Mouse (Mus musculus): Measurements from ENCODE around the gene Xrcc3. TPM values are rescaled to one million over a fixed set of nuclear protein-coding genes. Genes with fewer than 3 reads are reported as not detected.
A peak's percentile ranks its signal among the peaks of the same experiment; 100 is the strongest.

Gene Xrcc3
- total RNA-seq, 2 experiments from 2014 or later: 11.2 to 32.1 TPM

- ATAC-seq (replicated peaks; ENCODE audit: low FRiP score, low TSS enrichment, poor library complexity, severe bottlenecking): no peak
Measured at GRCm38 (mm10) chr12:111790090-111790489, 23.6 kb downstream of the Xrcc3 start.

DNA sequence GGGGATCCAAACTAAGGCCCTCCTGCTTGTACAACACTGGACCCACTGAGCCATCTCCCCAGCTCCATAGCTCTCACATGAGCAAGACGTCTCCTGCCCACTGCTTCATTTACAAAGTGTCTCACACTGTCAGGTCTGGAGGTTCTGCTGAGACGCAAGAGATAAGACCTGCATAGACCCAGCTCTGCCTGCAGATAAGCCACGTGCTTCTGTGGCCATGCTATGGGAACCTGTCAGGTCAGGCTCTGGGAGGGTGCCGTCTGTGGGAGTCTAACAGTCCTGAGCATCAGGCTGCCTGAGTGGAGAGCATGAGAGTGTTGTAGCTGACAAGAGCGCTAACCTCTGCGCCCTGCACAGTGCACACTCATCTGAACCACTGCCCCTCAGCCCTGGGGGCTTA lies 26.7 kb downstream of the Xrcc3 start:
- peak; percentile 92 for ATAC-seq (replicated peaks; ENCODE audit: low FRiP score, low TSS enrichment, poor library complexity, severe bottlenecking)

- no peak for ATAC-seq (replicated peaks; ENCODE audit: low FRiP score, low TSS enrichment, poor library complexity, severe bottlenecking)
Measured at GRCm38 (mm10) chr12:111785174-111785573, 28.5 kb downstream of the Xrcc3 start.

- 0 out of 2 replicates have a peak, but pooled peaks have one; percentile 54 for ATAC-seq (replicated peaks; ENCODE audit: low FRiP score, low TSS enrichment, poor library complexity, severe bottlenecking)
Measured at GRCm38 (mm10) chr12:111779544-111779943, 34.1 kb downstream of the Xrcc3 start.

GRCm38 (mm10) chr12:111777919-111778318 lies 35.8 kb downstream of the Xrcc3 start:
- ATAC-seq (replicated peaks; ENCODE audit: low FRiP score, low TSS enrichment, poor library complexity, severe bottlenecking): no peak

GRCm38 (mm10) chr12:111774845-111775244 lies 38.8 kb downstream of the Xrcc3 start:
- ATAC-seq (replicated peaks; ENCODE audit: low FRiP score, low TSS enrichment, poor library complexity, severe bottlenecking): no peak

DNA sequence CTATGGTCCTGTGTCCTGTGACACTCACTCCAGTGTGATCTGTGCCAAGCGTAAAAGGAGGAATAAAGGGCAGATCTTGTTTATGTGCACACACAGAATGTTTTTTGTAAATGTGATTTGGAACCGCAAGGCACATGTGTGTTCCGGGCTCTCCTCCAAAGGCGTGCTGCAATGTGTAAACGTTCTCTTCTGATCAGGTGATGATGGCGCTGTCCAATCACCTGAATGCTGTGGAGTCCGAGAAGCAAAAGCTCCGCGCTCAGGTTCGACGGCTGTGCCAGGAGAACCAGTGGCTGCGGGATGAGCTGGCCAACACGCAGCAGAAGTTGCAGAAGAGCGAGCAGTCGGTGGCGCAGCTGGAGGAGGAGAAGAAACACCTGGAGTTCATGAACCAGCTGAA lies 39.5 kb downstream of the Xrcc3 start:
- no peak for ATAC-seq (replicated peaks; ENCODE audit: low FRiP score, low TSS enrichment, poor library complexity, severe bottlenecking)

GRCm38 (mm10) chr12:111770651-111771050 lies 43.0 kb downstream of the Xrcc3 start:
- no peak for ATAC-seq (replicated peaks; ENCODE audit: low FRiP score, low TSS enrichment, poor library complexity, severe bottlenecking)

GRCm38 (mm10) chr12:111769816-111770577 lies 43.7 kb downstream of the Xrcc3 start:
- no peak for ATAC-seq (replicated peaks; ENCODE audit: low FRiP score, low TSS enrichment, poor library complexity, severe bottlenecking)

DNA sequence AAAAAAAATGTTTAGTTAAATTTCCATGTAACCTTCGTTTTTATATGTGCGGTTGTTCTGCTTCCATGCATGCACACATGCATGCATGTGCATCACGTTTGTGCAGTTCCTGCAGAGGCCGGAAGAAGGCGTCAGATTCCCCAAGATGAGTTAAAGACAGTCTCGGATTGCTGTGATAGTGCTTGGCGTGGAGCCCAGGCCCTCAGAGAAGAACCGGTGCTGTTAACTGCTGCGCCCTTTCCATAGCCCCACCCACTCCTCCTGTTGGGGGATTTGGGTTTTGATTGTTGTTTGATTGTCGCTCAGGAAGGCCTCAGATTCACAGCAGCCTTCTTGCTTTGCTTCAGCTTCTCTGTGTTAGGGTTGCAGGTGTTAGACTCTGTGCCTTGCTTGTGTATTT lies 44.4 kb downstream of the Xrcc3 start:
- peak; percentile 95 for ATAC-seq (replicated peaks; ENCODE audit: low FRiP score, low TSS enrichment, poor library complexity, severe bottlenecking)

DNA sequence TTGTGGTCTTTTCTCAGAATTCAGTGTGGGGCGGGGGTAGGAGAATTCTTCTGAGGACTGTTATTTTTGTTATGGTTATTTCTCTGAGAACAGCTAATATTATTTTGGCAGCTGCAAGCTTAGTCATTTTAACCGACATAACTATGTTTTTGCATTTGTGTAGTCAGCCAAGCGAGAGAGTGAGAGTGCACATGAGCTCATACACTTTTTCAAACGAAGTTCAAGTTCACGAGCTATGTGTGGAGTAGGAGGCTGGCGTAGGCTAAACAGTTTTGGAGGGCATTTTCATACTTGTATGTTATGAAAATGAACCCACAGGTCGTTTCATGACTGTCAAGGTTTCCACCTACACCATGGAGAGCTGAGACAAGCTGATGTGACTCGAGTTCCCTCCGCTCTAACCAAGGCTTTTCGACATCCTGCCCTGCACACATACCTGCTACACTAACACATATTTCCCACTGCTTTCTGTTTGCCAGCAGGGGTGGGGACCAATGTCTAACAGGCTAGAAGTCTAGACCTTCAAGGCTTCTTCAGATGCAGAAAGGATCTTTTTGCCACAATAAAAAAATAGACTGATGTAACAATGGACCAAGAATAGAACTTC lies 45.2 kb downstream of the Xrcc3 start:
- no peak for ATAC-seq (replicated peaks; ENCODE audit: low FRiP score, low TSS enrichment, poor library complexity, severe bottlenecking)

- no peak for ATAC-seq (replicated peaks; ENCODE audit: low FRiP score, low TSS enrichment, poor library complexity, severe bottlenecking)
Measured at GRCm38 (mm10) chr12:111766313-111767236, 47.1 kb downstream of the Xrcc3 start.

DNA sequence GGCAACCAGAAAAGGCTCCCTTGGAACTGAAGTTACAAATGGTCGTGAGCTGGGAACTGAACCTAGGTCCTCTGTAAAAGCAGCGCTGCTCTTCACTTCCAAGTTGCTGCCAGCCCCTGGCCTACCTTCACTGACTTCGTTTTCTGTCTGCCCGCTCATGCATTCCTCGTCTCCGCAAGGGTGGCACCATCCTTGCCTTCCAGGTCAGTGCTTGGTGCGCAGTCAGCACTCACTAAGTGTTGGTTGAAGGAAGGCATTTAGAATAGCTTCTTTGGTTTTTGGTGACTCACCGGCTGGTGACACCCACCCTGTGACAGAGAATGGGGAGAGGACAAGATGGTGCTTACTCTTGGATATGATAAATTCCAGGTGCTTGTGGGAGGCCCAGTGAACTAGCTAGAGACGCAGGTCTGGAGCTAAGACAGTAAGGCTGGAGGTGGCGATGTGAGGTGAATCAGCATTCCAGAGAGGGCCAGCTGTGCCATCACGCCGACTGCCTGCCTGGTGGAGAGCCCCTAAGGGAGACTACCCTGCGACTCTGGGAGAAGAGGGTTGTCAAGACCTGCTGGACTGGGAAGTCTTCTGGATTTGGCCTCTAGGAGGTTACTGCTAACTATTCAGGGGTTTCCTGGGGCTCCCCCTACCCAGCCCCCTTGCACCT lies 50.9 kb downstream of the Xrcc3 start:
- ATAC-seq (replicated peaks; ENCODE audit: low FRiP score, low TSS enrichment, poor library complexity, severe bottlenecking): no peak

GRCm38 (mm10) chr12:111760306-111760908 lies 53.3 kb downstream of the Xrcc3 start:
- ATAC-seq (replicated peaks; ENCODE audit: low FRiP score, low TSS enrichment, poor library complexity, severe bottlenecking): no peak

- ATAC-seq (replicated peaks; ENCODE audit: low FRiP score, low TSS enrichment, poor library complexity, severe bottlenecking): peak; percentile 27
Measured at GRCm38 (mm10) chr12:111759176-111760061, 54.3 kb downstream of the Xrcc3 start.

GRCm38 (mm10) chr12:111758381-111759175 lies 55.1 kb downstream of the Xrcc3 start, which contains the start of gene Klc1:
Klc1 (plus strand) TSS chr12:111758849.
- peak; percentile 38 for ATAC-seq (replicated peaks; ENCODE audit: low FRiP score, low TSS enrichment, poor library complexity, severe bottlenecking)

- peak; percentile 6; the same call in 1 of the 2 replicates for ATAC-seq (replicated peaks; ENCODE audit: low FRiP score, low TSS enrichment, poor library complexity, severe bottlenecking)
Measured at GRCm38 (mm10) chr12:111757561-111758325, 55.9 kb downstream of the Xrcc3 start.
